Mouse (Mus musculus) forebrain, embryonic 15.5 days (tissue): ENCODE data around the gene Gm43738. TPM values are rescaled to one million over a fixed set of nuclear protein-coding genes. Genes with fewer than 3 reads are reported as not detected.
A peak's percentile ranks its signal among the peaks of the same experiment; 100 is the strongest.

ENCODE experiments used
- ATAC-seq: fragments of 200-750 bp; cut with Nextera tagmentation; replicated peaks from 2 replicates; pipeline ENCODE4 v1.8.0; 2017; ENCODE audit warnings: mild to moderate bottlenecking, moderate TSS enrichment, moderate library complexity
- H3K27ac ChIP-seq: fragments of 300-500 bp; sonication (generic); replicated peaks from 2 replicates; pipeline ENCODE4 v1.5.1; 2015; ENCODE audit warnings: mild to moderate bottlenecking, inconsistent platforms
- H3K27me3 ChIP-seq: fragments of 300-500 bp; sonication (generic); 2 replicates; pipeline ENCODE4 v1.6.1; 2015; ENCODE audit warnings: inconsistent platforms
- H3K36me3 ChIP-seq: fragments of 300-500 bp; sonication (generic); 2 replicates; pipeline ENCODE4 v1.6.1; 2015; ENCODE audit warnings: mild to moderate bottlenecking, inconsistent platforms
- H3K4me1 ChIP-seq: fragments of 300-500 bp; sonication (generic); 2 replicates; pipeline ENCODE4 v1.6.1; 2015; ENCODE audit warnings: inconsistent platforms
- H3K4me2 ChIP-seq: fragments of 300-500 bp; sonication (generic); replicated peaks from 2 replicates; pipeline ENCODE4 v1.6.1; 2015; ENCODE audit warnings: mild to moderate bottlenecking, inconsistent platforms
- H3K4me3 ChIP-seq: fragments of 300-500 bp; sonication (generic); 2 replicates; pipeline ENCODE4 v1.5.1; 2015; ENCODE audit warnings: mild to moderate bottlenecking, inconsistent platforms
- H3K9ac ChIP-seq: fragments of 300-500 bp; sonication (generic); replicated peaks from 2 replicates; pipeline ENCODE4 v1.6.1; 2015; ENCODE audit warnings: mild to moderate bottlenecking, inconsistent platforms
- H3K9me3 ChIP-seq: fragments of 300-500 bp; sonication (generic); 2 replicates; pipeline ENCODE4 v1.6.1; 2016; ENCODE audit warnings: inconsistent platforms
- WGBS: fragments of 180-500 bp; shearing (Covaris S2); methylation state at CpG from one replicate; pipeline ENCODE4 v1.1.7; 2015; ENCODE audit warnings: mixed read lengths; 5-methylcytosine and 5-hydroxymethylcytosine counted together
- polyA plus RNA-seq: library from polyadenylated mRNA; unstranded; fragments of >200 nt; fragmentation: Nextera tagmentation; extraction: Ambion mirVana; gene quantifications from 2 replicates; pipeline ENCODE4 v1.2.1, GENCODE M21; 2015

The Gm43738 gene
- polyA plus RNA-seq, result not detected in 2 replicates

- peak within 1 kb of the TSS; percentile 80 for H3K4me2 ChIP-seq
- no peaks in the 10 kb centered on the region for H3K27me3 ChIP-seq
- H3K4me1 ChIP-seq, result peaks cover 30% of the 10 kb centered on the region
- H3K27ac ChIP-seq, result peak within 1 kb of the TSS; percentile 87
- peak within 1 kb of the TSS; percentile 63 for H3K9ac ChIP-seq
- peaks cover 32% of the 10 kb centered on the region for H3K36me3 ChIP-seq
- H3K9me3 ChIP-seq, result no peaks in the 10 kb centered on the region
- no peak for ATAC-seq
- peak within 1 kb of the TSS; percentile 79 for H3K4me3 ChIP-seq
- 25% methylated on average over 7 of the region's 7 CpGs for WGBS
Observed at GRCm38 (mm10) chr3:89100811-89101210, at the start of gene Gm43738. TSS of gene Gm43738 (minus strand) at chr3:89101099.

- no peak for ATAC-seq
- H3K9me3 ChIP-seq, result no peaks in the 10 kb centered on the region
- no peak overlapping the region for H3K27ac ChIP-seq
- no peak overlapping the region for H3K4me3 ChIP-seq
- H3K27me3 ChIP-seq, result no peaks in the 10 kb centered on the region
- H3K4me2 ChIP-seq, result no peak overlapping the region
- WGBS, result 74% methylated on average over 14 of the region's 14 CpGs
- H3K4me1 ChIP-seq, result no peaks in the 10 kb centered on the region
- peaks cover 8% of the 10 kb centered on the region; the same call in 1 of the 2 replicates for H3K36me3 ChIP-seq
- H3K9ac ChIP-seq, result no peak overlapping the region
Observed at GRCm38 (mm10) chr3:89148567-89148966, 47.7 kb upstream of the Gm43738 start.

GRCm38 (mm10) chr3:89147979-89148311 lies 47.0 kb upstream of the Gm43738 start:
- Histone ChIP-seq H3K4me3 (no peak overlapping the region), H3K9me3 (no peaks in the 10 kb centered on the region), H3K4me1 (no peaks in the 10 kb centered on the region), H3K4me2 (no peak overlapping the region), H3K27ac (no peak overlapping the region), H3K9ac (no peak overlapping the region), H3K36me3 (peaks cover 8% of the 10 kb centered on the region; the same call in 1 of the 2 replicates), H3K27me3 (no peaks in the 10 kb centered on the region)
- ATAC-seq, result no peak
- 18% methylated on average over 15 of the region's 15 CpGs for WGBS

GRCm38 (mm10) chr3:89147101-89147978 lies 46.4 kb upstream of the Gm43738 start:
- ATAC-seq, result no peak
- H3K27me3 ChIP-seq, result no peaks in the 10 kb centered on the region
- H3K36me3 ChIP-seq, result peaks cover 4% of the 10 kb centered on the region; the same call in 1 of the 2 replicates
- H3K27ac ChIP-seq, result no peak overlapping the region
- H3K4me1 ChIP-seq, result no peaks in the 10 kb centered on the region
- H3K4me2 ChIP-seq, result no peak overlapping the region
- 29% methylated on average over 26 of the region's 26 CpGs for WGBS
- no peak overlapping the region for H3K4me3 ChIP-seq
- H3K9me3 ChIP-seq, result no peaks in the 10 kb centered on the region
- H3K9ac ChIP-seq, result no peak overlapping the region

- WGBS, result 23% methylated on average over 8 of the region's 8 CpGs
- ATAC-seq, result no peak
- H3K4me2 ChIP-seq, result no peak overlapping the region
Observed at GRCm38 (mm10) chr3:89145566-89145965, 44.7 kb upstream of the Gm43738 start.

GRCm38 (mm10) chr3:89144821-89145220 lies 43.9 kb upstream of the Gm43738 start:
- Histone ChIP-seq H3K27ac (no peak overlapping the region), H3K9me3 (no peaks in the 10 kb centered on the region), H3K4me1 (no peaks in the 10 kb centered on the region), H3K27me3 (no peaks in the 10 kb centered on the region), H3K36me3 (no peaks in the 10 kb centered on the region), H3K4me2 (no peak overlapping the region), H3K4me3 (no peak overlapping the region), H3K9ac (no peak overlapping the region)
- 84% methylated on average over 10 of the region's 10 CpGs for WGBS
- no peak for ATAC-seq

More at GRCm38 (mm10) chr3:89145566-89145965, 44.7 kb upstream of the Gm43738 start:
- H3K36me3 ChIP-seq, result no peaks in the 10 kb centered on the region
- H3K9me3 ChIP-seq, result no peaks in the 10 kb centered on the region
- no peak overlapping the region for H3K27ac ChIP-seq
- no peak overlapping the region for H3K4me3 ChIP-seq
- no peak overlapping the region for H3K9ac ChIP-seq
- no peaks in the 10 kb centered on the region for H3K4me1 ChIP-seq
- H3K27me3 ChIP-seq, result no peaks in the 10 kb centered on the region

- no peak overlapping the region for H3K27ac ChIP-seq
- WGBS, result 42% methylated on average over 9 of the region's 9 CpGs
- H3K36me3 ChIP-seq, result no peaks in the 10 kb centered on the region
Observed at GRCm38 (mm10) chr3:89136365-89136764, 35.5 kb upstream of the Gm43738 start.

GRCm38 (mm10) chr3:89135958-89136357 lies 35.1 kb upstream of the Gm43738 start, which contains the start of gene Pklr:
TSS of gene Pklr (plus strand) at chr3:89136142.
- 55% methylated on average over 3 of the region's 3 CpGs for WGBS
- H3K36me3 ChIP-seq, result no peaks in the 10 kb centered on the region
- H3K27me3 ChIP-seq, result no peaks in the 10 kb centered on the region
- H3K4me2 ChIP-seq, result no peak within 1 kb of the TSS
- H3K4me1 ChIP-seq, result peaks cover 6% of the 10 kb centered on the region; the same call in 1 of the 2 replicates
- no peak for ATAC-seq
- no peaks in the 10 kb centered on the region for H3K9me3 ChIP-seq
- H3K9ac ChIP-seq, result no peak within 1 kb of the TSS
- no peak within 1 kb of the TSS for H3K27ac ChIP-seq
- H3K4me3 ChIP-seq, result no peak within 1 kb of the TSS

More at GRCm38 (mm10) chr3:89136365-89136764, 35.5 kb upstream of the Gm43738 start:
- Histone ChIP-seq H3K4me2 (no peak overlapping the region), H3K27me3 (no peaks in the 10 kb centered on the region), H3K9me3 (no peaks in the 10 kb centered on the region), H3K4me1 (peaks cover 6% of the 10 kb centered on the region; the same call in 1 of the 2 replicates), H3K9ac (no peak overlapping the region), H3K4me3 (no peak overlapping the region)
- no peak for ATAC-seq

GRCm38 (mm10) chr3:89133752-89134151 lies 32.9 kb upstream of the Gm43738 start:
- Histone ChIP-seq H3K4me1 (peaks cover 6% of the 10 kb centered on the region; the same call in 1 of the 2 replicates), H3K9ac (no peak overlapping the region), H3K36me3 (no peaks in the 10 kb centered on the region), H3K27ac (no peak overlapping the region), H3K27me3 (no peaks in the 10 kb centered on the region), H3K4me3 (no peak overlapping the region), H3K9me3 (no peaks in the 10 kb centered on the region), H3K4me2 (no peak overlapping the region)
- ATAC-seq, result no peak
- 95% methylated on average over 1 of the region's 1 CpGs for WGBS

- Histone ChIP-seq H3K27ac (no peak overlapping the region), H3K9me3 (no peaks in the 10 kb centered on the region), H3K36me3 (no peaks in the 10 kb centered on the region), H3K9ac (no peak overlapping the region), H3K4me1 (peaks cover 6% of the 10 kb centered on the region; the same call in 1 of the 2 replicates), H3K27me3 (no peaks in the 10 kb centered on the region), H3K4me2 (no peak overlapping the region), H3K4me3 (no peak overlapping the region)
- no peak for ATAC-seq
- WGBS, result 81% methylated on average over 7 of the region's 7 CpGs
Observed at GRCm38 (mm10) chr3:89133063-89133450, 32.2 kb upstream of the Gm43738 start.

- H3K27ac ChIP-seq, result no peak overlapping the region
- peak overlapping the region; percentile 32 for H3K4me3 ChIP-seq
- H3K27me3 ChIP-seq, result no peaks in the 10 kb centered on the region
- ATAC-seq, result peak; percentile 60; the same call in 1 of the 2 replicates
- H3K9me3 ChIP-seq, result no peaks in the 10 kb centered on the region
- no peaks in the 10 kb centered on the region for H3K36me3 ChIP-seq
- peak overlapping the region; percentile 55 for H3K4me2 ChIP-seq
- H3K4me1 ChIP-seq, result peaks cover 6% of the 10 kb centered on the region; the same call in 1 of the 2 replicates
- 18% methylated on average over 29 of the region's 30 CpGs for WGBS
- peak overlapping the region; percentile 33 for H3K9ac ChIP-seq
Observed at GRCm38 (mm10) chr3:89132285-89133062, 31.6 kb upstream of the Gm43738 start.

GRCm38 (mm10) chr3:89131816-89132215 lies 30.9 kb upstream of the Gm43738 start:
- no peak overlapping the region for H3K9ac ChIP-seq
- no peak overlapping the region for H3K27ac ChIP-seq
- ATAC-seq, result no peak; the same call in 1 of the 2 replicates
- WGBS, result 24% methylated on average over 4 of the region's 4 CpGs
- H3K4me1 ChIP-seq, result peaks cover 6% of the 10 kb centered on the region; the same call in 1 of the 2 replicates
- no peak overlapping the region for H3K4me3 ChIP-seq
- no peaks in the 10 kb centered on the region for H3K9me3 ChIP-seq
- no peaks in the 10 kb centered on the region for H3K36me3 ChIP-seq
- H3K27me3 ChIP-seq, result no peaks in the 10 kb centered on the region
- peak overlapping the region; percentile 55 for H3K4me2 ChIP-seq
